Mouse (Mus musculus): Measurements from ENCODE around the gene Enpp1. TPM values are rescaled to one million over a fixed set of nuclear protein-coding genes. Genes with fewer than 3 reads are reported as not detected.
A peak's percentile ranks its signal among the peaks of the same experiment; 100 is the strongest.

The Enpp1 gene
- polyA plus RNA-seq, 1 experiment: 0.89 TPM

GRCm38 (mm10) chr10:24712367-24712761 is 405 bp upstream of the Enpp1 start:
- Histone ChIP-seq H3K27ac (ENCODE audit: control insufficient read depth, insufficient read depth, low read length) (no peak overlapping the region), H3K36me3 (ENCODE audit: control insufficient read depth, insufficient read depth, low read length) (no peaks in the 10 kb centered on the region), H3K27me3 (ENCODE audit: control insufficient read depth, insufficient read depth, low read length) (no peaks in the 10 kb centered on the region; the same call in 1 of the 2 replicates), H3K4me1 (replicated peaks; ENCODE audit: control insufficient read depth, insufficient read depth, low read length) (peaks cover 7% of the 10 kb centered on the region), H3K4me3 (ENCODE audit: control insufficient read depth, insufficient read depth, low read length) (peak overlapping the region; percentile 78)
- DNase-seq: peak; percentile 4
- TF ChIP-seq CTCF (IDR thresholded peaks at IDR 0.05; ENCODE audit: borderline replicate concordance, control insufficient read depth, extremely low read depth, insufficient read depth, low read length, poor library complexity) (no peak), POLR2A (IDR thresholded peaks at IDR 0.05; ENCODE audit: control insufficient read depth, extremely low read depth, insufficient read depth, low read length, poor library complexity) (no peak)
- WGBS: 7% methylated on average over 15 of the region's 15 CpGs

GRCm38 (mm10) chr10:24711071-24711470 is 888 bp downstream of the Enpp1 start:
- Histone ChIP-seq H3K27ac (ENCODE audit: control insufficient read depth, insufficient read depth, low read length) (no peak overlapping the region), H3K27me3 (ENCODE audit: control insufficient read depth, insufficient read depth, low read length) (no peaks in the 10 kb centered on the region; the same call in 1 of the 2 replicates), H3K4me1 (replicated peaks; ENCODE audit: control insufficient read depth, insufficient read depth, low read length) (peaks cover 7% of the 10 kb centered on the region), H3K4me3 (ENCODE audit: control insufficient read depth, insufficient read depth, low read length) (peak overlapping the region; percentile 18), H3K36me3 (ENCODE audit: control insufficient read depth, insufficient read depth, low read length) (no peaks in the 10 kb centered on the region)
- DNase-seq: no peak
- 21% methylated on average over 10 of the region's 10 CpGs for WGBS
- TF ChIP-seq CTCF (IDR thresholded peaks at IDR 0.05; ENCODE audit: borderline replicate concordance, control insufficient read depth, extremely low read depth, insufficient read depth, low read length, poor library complexity) (no peak), POLR2A (IDR thresholded peaks at IDR 0.05; ENCODE audit: control insufficient read depth, extremely low read depth, insufficient read depth, low read length, poor library complexity) (no peak)

GRCm38 (mm10) chr10:24710361-24710760 is 1.6 kb downstream of the Enpp1 start:
- Histone ChIP-seq H3K27ac (ENCODE audit: control insufficient read depth, insufficient read depth, low read length) (no peak overlapping the region), H3K36me3 (ENCODE audit: control insufficient read depth, insufficient read depth, low read length) (no peaks in the 10 kb centered on the region), H3K27me3 (ENCODE audit: control insufficient read depth, insufficient read depth, low read length) (no peaks in the 10 kb centered on the region; the same call in 1 of the 2 replicates), H3K4me1 (replicated peaks; ENCODE audit: control insufficient read depth, insufficient read depth, low read length) (peaks cover 7% of the 10 kb centered on the region), H3K4me3 (ENCODE audit: control insufficient read depth, insufficient read depth, low read length) (no peak overlapping the region)
- 95% methylated on average over 6 of the region's 6 CpGs for WGBS
- no peak for DNase-seq
- TF ChIP-seq CTCF (IDR thresholded peaks at IDR 0.05; ENCODE audit: borderline replicate concordance, control insufficient read depth, extremely low read depth, insufficient read depth, low read length, poor library complexity) (no peak), POLR2A (IDR thresholded peaks at IDR 0.05; ENCODE audit: control insufficient read depth, extremely low read depth, insufficient read depth, low read length, poor library complexity) (no peak)

- H3K36me3 ChIP-seq (ENCODE audit: control insufficient read depth, insufficient read depth, low read length): no peaks in the 10 kb centered on the region
- TF ChIP-seq POLR2A (IDR thresholded peaks at IDR 0.05; ENCODE audit: control insufficient read depth, extremely low read depth, insufficient read depth, low read length, poor library complexity): no peak
- H3K27me3 ChIP-seq (ENCODE audit: control insufficient read depth, insufficient read depth, low read length): no peaks in the 10 kb centered on the region; the same call in 1 of the 2 replicates
- no peak overlapping the region for H3K27ac ChIP-seq (ENCODE audit: control insufficient read depth, insufficient read depth, low read length)
- 91% methylated on average over 6 of the region's 6 CpGs for WGBS
- DNase-seq: no peak
- no peak overlapping the region for H3K4me3 ChIP-seq (ENCODE audit: control insufficient read depth, insufficient read depth, low read length)
- peaks cover 7% of the 10 kb centered on the region for H3K4me1 ChIP-seq (replicated peaks; ENCODE audit: control insufficient read depth, insufficient read depth, low read length)
Observed at GRCm38 (mm10) chr10:24707745-24708144, 4.2 kb downstream of the Enpp1 start.

GRCm38 (mm10) chr10:24706431-24707140 is 5.4 kb downstream of the Enpp1 start:
- H3K27ac ChIP-seq (ENCODE audit: control insufficient read depth, insufficient read depth, low read length): no peak overlapping the region
- no peaks in the 10 kb centered on the region for H3K36me3 ChIP-seq (ENCODE audit: control insufficient read depth, insufficient read depth, low read length)
- no peaks in the 10 kb centered on the region; the same call in 1 of the 2 replicates for H3K27me3 ChIP-seq (ENCODE audit: control insufficient read depth, insufficient read depth, low read length)
- no peak overlapping the region for H3K4me3 ChIP-seq (ENCODE audit: control insufficient read depth, insufficient read depth, low read length)
- WGBS: over 99% methylated on average over 2 of the region's 2 CpGs
- no peak for TF ChIP-seq POLR2A (IDR thresholded peaks at IDR 0.05; ENCODE audit: control insufficient read depth, extremely low read depth, insufficient read depth, low read length, poor library complexity)
- no peak for TF ChIP-seq CTCF (IDR thresholded peaks at IDR 0.05; ENCODE audit: borderline replicate concordance, control insufficient read depth, extremely low read depth, insufficient read depth, low read length, poor library complexity)
- DNase-seq: no peak
- H3K4me1 ChIP-seq (replicated peaks; ENCODE audit: control insufficient read depth, insufficient read depth, low read length): peaks cover 4% of the 10 kb centered on the region

- 98% methylated on average over 2 of the region's 2 CpGs for WGBS
- no peak for TF ChIP-seq POLR2A (IDR thresholded peaks at IDR 0.05; ENCODE audit: control insufficient read depth, extremely low read depth, insufficient read depth, low read length, poor library complexity)
Observed at GRCm38 (mm10) chr10:24702698-24703097, 9.3 kb downstream of the Enpp1 start.

More at GRCm38 (mm10) chr10:24702698-24703097, 9.3 kb downstream of the Enpp1 start:
- no peak for DNase-seq
- H3K27me3 ChIP-seq (ENCODE audit: control insufficient read depth, insufficient read depth, low read length): no peaks in the 10 kb centered on the region
- H3K36me3 ChIP-seq (ENCODE audit: control insufficient read depth, insufficient read depth, low read length): no peaks in the 10 kb centered on the region
- no peak overlapping the region for H3K4me3 ChIP-seq (ENCODE audit: control insufficient read depth, insufficient read depth, low read length)
- no peaks in the 10 kb centered on the region for H3K4me1 ChIP-seq (replicated peaks; ENCODE audit: control insufficient read depth, insufficient read depth, low read length)
- H3K27ac ChIP-seq (ENCODE audit: control insufficient read depth, insufficient read depth, low read length): no peak overlapping the region
